Mouse (Mus musculus): ENCODE measurements around the gene Cep55.

Cep55 gene

GRCm38 (mm10) chr19:38096858-38097758 lies 42.3 kb downstream of the Cep55 start, which contains the start of gene Ffar4:
Ffar4 (plus strand) TSS chr19:38097071.
- DNase-seq (ENCODE audit: low read depth, low spot score): peak; percentile 9

- no peak for DNase-seq (ENCODE audit: low read depth, low spot score)
These were observed 53.1 kb downstream of the Cep55 start for GRCm38 (mm10) chr19:38107871-38108270.

- no peak for DNase-seq (ENCODE audit: low read depth, low spot score)
These were observed 54.9 kb downstream of the Cep55 start for GRCm38 (mm10) chr19:38109506-38110242.

- no peak for DNase-seq (ENCODE audit: low read depth, low spot score)
These were observed 56.2 kb downstream of the Cep55 start for GRCm38 (mm10) chr19:38111056-38111455.

- DNase-seq (ENCODE audit: low read depth, low spot score): no peak
These were observed 57.8 kb downstream of the Cep55 start for GRCm38 (mm10) chr19:38112575-38112974.

GRCm38 (mm10) chr19:38114834-38115491 lies 60.2 kb downstream of the Cep55 start:
- no peak for DNase-seq (ENCODE audit: low read depth, low spot score)

- DNase-seq (ENCODE audit: low read depth, low spot score): no peak
These were observed 65.4 kb downstream of the Cep55 start for GRCm38 (mm10) chr19:38120123-38120760.

GRCm38 (mm10) chr19:38123921-38124320 lies 69.1 kb downstream of the Cep55 start:
- DNase-seq (ENCODE audit: low read depth, low spot score): no peak

Data from embryo, embryonic 11.5 days (tissue).